Mouse (Mus musculus) heart, adult 11 months (tissue): ENCODE measurements at regions not wholly inside any gene's neighbourhood (a gene's known extent, or its start where the extent isn't known, plus 50 kb on each side); places are given as distances from the start of the nearest gene placed in this dataset.

Source experiments
- DNase-seq: peaks from one replicate; pipeline ENCODE4 v3.0.0; 2022

GRCm38 (mm10) chr11:48605223-48605824 is 194.8 kb upstream of the Rack1 start:
- DNase-seq = peak; percentile 98

- no peak for DNase-seq
Measured at GRCm38 (mm10) chr11:48601096-48601495, 199.0 kb upstream of the Rack1 start.

- DNase-seq = peak; percentile 95
Measured at GRCm38 (mm10) chr11:48599573-48600127, 200.5 kb upstream of the Rack1 start.

- no peak for DNase-seq
Measured at GRCm38 (mm10) chr11:48599033-48599432, 201.1 kb upstream of the Rack1 start.

- peak; percentile 63 for DNase-seq
Measured at GRCm38 (mm10) chr11:48594429-48594828, 205.7 kb upstream of the Rack1 start.

- peak; percentile 89 for DNase-seq
Measured at GRCm38 (mm10) chr11:48588833-48589649, 211.1 kb upstream of the Rack1 start.

- peak; percentile 88 for DNase-seq
Measured at GRCm38 (mm10) chr11:48568769-48569168, 231.4 kb upstream of the Rack1 start.

- no peak for DNase-seq
Measured at GRCm38 (mm10) chr11:48567583-48568562, 232.3 kb upstream of the Rack1 start.

- no peak for DNase-seq
Measured at GRCm38 (mm10) chr11:48558053-48558452, 242.1 kb upstream of the Rack1 start.

- no peak for DNase-seq
Measured at GRCm38 (mm10) chr11:48552006-48552405, 248.1 kb upstream of the Rack1 start.

- DNase-seq = no peak
Measured at GRCm38 (mm10) chr11:48551201-48551600, 248.9 kb upstream of the Rack1 start.

- no peak for DNase-seq
Measured at GRCm38 (mm10) chr11:48526316-48526715, 273.8 kb upstream of the Rack1 start.

GRCm38 (mm10) chr11:48525517-48525916 is 274.6 kb upstream of the Rack1 start:
- no peak for DNase-seq

- DNase-seq = no peak
Measured at GRCm38 (mm10) chr11:48506886-48507285, 293.2 kb upstream of the Rack1 start.

- no peak for DNase-seq
Measured at GRCm38 (mm10) chr11:48502011-48502806, 297.9 kb upstream of the Rack1 start.

GRCm38 (mm10) chr11:48499057-48499456 is 301.1 kb upstream of the Rack1 start:
- DNase-seq = no peak

GRCm38 (mm10) chr11:48488308-48488707 is 311.8 kb upstream of the Rack1 start:
- no peak for DNase-seq

GRCm38 (mm10) chr11:48464036-48464435 is 336.1 kb upstream of the Rack1 start:
- DNase-seq = peak; percentile 92

GRCm38 (mm10) chr11:48449883-48450282 is 350.2 kb upstream of the Rack1 start:
- no peak for DNase-seq

- DNase-seq = no peak
Measured at GRCm38 (mm10) chr11:48442534-48443254, 357.4 kb upstream of the Rack1 start.

GRCm38 (mm10) chr11:48436712-48437111 is 363.4 kb upstream of the Rack1 start:
- no peak for DNase-seq
